Mouse (Mus musculus): ENCODE data around the gene Rsph3a. TPM values are rescaled to one million over a fixed set of nuclear protein-coding genes. Genes with fewer than 3 reads are reported as not detected.

The Rsph3a gene
- polyA plus RNA-seq, 1 experiment from 2014 or later: 14.3 TPM

DNA sequence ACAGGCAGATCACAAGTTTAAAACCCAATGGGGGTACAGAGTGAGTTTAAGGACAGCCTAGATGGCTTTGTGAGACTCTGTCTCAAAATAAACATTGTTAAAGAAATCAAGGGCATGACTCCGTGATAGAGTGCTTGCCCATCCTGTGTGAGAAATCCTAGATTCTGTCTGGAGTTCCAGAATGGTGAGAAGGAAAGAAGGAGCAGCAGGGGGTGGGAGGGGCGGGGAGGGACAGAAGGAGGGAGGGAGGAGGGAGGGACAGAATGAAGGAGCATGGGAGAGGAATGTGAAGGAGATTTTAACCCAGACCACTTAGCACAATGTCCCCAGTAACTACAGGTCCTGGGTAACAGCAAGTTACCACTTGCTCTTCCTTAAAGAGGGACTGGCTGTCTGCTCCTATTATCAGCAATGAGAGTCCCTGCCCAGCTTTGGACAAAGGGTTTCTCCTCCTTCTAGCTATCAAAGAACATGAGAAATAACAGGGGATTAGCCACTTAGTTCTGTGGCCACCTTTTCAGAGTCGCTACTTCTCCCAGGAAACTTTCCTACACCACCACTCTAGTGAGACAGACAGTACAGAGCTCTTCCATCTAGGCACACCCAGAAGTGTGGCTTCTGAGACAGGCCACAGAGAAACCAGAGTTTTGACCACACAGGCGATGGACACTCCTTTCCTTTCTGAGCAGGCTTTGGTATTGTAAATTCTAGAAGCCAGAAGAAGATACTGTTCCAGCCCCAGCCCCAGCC, 39.3 kb upstream of the Rsph3a start:
- 33% methylated on average over 4 of the region's 4 CpGs for WGBS (ENCODE audit: insufficient replicate concordance)
- no peak overlapping the region for H3K4me2 ChIP-seq (ENCODE audit: low read depth, low read length)
- no peak overlapping the region for H3K27ac ChIP-seq (ENCODE audit: low read length)
- H3K27me3 ChIP-seq (ENCODE audit: control insufficient read depth, insufficient read depth, low read depth, low read length): no peaks in the 10 kb centered on the region
- H3K9ac ChIP-seq (ENCODE audit: low read depth, low read length): no peak overlapping the region
- no peaks in the 10 kb centered on the region for H3K36me3 ChIP-seq (ENCODE audit: control insufficient read depth, insufficient read depth)
- no peak overlapping the region for H3K4me3 ChIP-seq (ENCODE audit: low read depth, low read length)
- no peaks in the 10 kb centered on the region; the same call in 1 of the 2 replicates for H3K9me3 ChIP-seq (replicated peaks; ENCODE audit: control insufficient read depth, low read length)
- no peaks in the 10 kb centered on the region for H3K4me1 ChIP-seq (ENCODE audit: control insufficient read depth, low read depth, low read length)
- ATAC-seq (ENCODE audit: low read depth): no peak

- no peaks in the 10 kb centered on the region for H3K27me3 ChIP-seq (ENCODE audit: control insufficient read depth, insufficient read depth, low read depth, low read length)
- H3K4me2 ChIP-seq (ENCODE audit: low read depth, low read length): no peak overlapping the region
- H3K4me3 ChIP-seq (ENCODE audit: low read depth, low read length): no peak overlapping the region
- no peak overlapping the region for H3K9ac ChIP-seq (ENCODE audit: low read depth, low read length)
- no peaks in the 10 kb centered on the region for H3K4me1 ChIP-seq (ENCODE audit: control insufficient read depth, low read depth, low read length)
- peak overlapping the region; percentile 48 for H3K27ac ChIP-seq (ENCODE audit: low read length)
- H3K9me3 ChIP-seq (replicated peaks; ENCODE audit: control insufficient read depth, low read length): no peaks in the 10 kb centered on the region; the same call in 1 of the 2 replicates
- ATAC-seq (ENCODE audit: low read depth): no peak
- 16% methylated on average over 2 of the region's 2 CpGs for WGBS (ENCODE audit: insufficient replicate concordance)
- H3K36me3 ChIP-seq (ENCODE audit: control insufficient read depth, insufficient read depth): no peaks in the 10 kb centered on the region
Measured at GRCm38 (mm10) chr17:7914596-7915227, 30.7 kb upstream of the Rsph3a start.

DNA sequence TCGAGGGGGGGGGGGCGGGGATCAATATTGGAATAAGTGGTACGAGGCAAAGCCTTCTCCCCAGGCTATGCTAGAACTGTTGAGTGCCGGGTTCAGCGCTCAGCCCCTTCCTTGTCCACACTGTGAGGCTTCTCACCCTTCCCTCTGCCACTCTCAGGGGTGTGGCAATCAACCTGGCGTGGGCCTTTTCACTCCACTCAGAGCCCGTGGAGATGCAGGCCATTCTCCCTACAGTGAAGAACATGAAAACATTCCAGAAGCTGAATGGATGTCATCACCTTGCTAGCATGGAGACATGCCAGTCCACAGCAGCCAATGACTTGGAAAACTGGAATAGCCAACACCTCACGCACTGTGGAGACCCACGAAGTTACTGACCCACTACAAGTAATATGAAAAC, 29.6 kb upstream of the Rsph3a start:
- Histone ChIP-seq H3K4me2 (ENCODE audit: low read depth, low read length) (no peak overlapping the region), H3K4me3 (ENCODE audit: low read depth, low read length) (no peak overlapping the region), H3K4me1 (ENCODE audit: control insufficient read depth, low read depth, low read length) (no peaks in the 10 kb centered on the region), H3K27ac (ENCODE audit: low read length) (no peak overlapping the region), H3K27me3 (ENCODE audit: control insufficient read depth, insufficient read depth, low read depth, low read length) (no peaks in the 10 kb centered on the region), H3K9me3 (replicated peaks; ENCODE audit: control insufficient read depth, low read length) (no peaks in the 10 kb centered on the region; the same call in 1 of the 2 replicates), H3K36me3 (ENCODE audit: control insufficient read depth, insufficient read depth) (no peaks in the 10 kb centered on the region), H3K9ac (ENCODE audit: low read depth, low read length) (no peak overlapping the region)
- no peak for ATAC-seq (ENCODE audit: low read depth)
- 63% methylated on average over 9 of the region's 9 CpGs for WGBS (ENCODE audit: insufficient replicate concordance)

DNA sequence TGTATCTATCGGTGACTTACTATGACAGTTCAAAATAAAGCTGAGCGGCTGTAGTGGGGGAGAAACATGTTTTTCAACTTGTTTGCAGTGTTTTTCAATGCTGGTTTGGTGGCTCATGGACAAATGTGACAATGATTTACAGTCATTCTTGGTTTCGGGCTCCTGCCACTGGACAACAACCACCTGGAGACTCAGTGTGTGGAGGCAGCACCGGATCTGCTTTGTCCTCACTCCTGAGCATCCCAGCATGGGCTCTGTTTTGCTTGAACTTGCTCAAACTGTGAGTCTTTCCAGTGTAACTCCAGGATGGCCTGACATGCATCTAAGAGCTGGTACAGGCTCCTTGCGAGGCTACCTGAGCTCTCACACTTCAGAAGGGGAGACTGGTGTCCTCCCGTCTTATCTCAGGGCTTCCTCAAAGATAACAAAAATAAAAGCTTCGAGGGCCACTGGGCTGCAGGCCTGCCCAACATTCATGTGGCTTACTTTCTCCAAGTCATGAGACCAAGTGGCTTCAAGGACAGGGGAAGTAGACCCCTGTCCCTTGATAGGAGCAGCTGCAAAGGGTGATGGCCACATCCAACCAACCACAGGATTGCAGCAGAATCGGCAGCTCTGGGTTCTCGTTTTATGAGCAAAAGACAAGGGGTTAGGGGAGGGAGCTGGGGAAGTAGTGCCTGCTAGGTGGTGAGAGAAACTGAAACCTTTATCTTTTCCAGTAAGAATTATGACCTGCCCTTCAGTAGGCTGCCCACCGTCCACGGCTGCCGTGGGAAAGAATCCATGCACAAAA, 28.4 kb upstream of the Rsph3a start:
- Histone ChIP-seq H3K4me1 (ENCODE audit: control insufficient read depth, low read depth, low read length) (no peaks in the 10 kb centered on the region), H3K36me3 (ENCODE audit: control insufficient read depth, insufficient read depth) (no peaks in the 10 kb centered on the region), H3K9me3 (replicated peaks; ENCODE audit: control insufficient read depth, low read length) (no peaks in the 10 kb centered on the region), H3K27ac (ENCODE audit: low read length) (peak overlapping the region; percentile 39), H3K27me3 (ENCODE audit: control insufficient read depth, insufficient read depth, low read depth, low read length) (no peaks in the 10 kb centered on the region), H3K4me2 (ENCODE audit: low read depth, low read length) (no peak overlapping the region), H3K4me3 (ENCODE audit: low read depth, low read length) (no peak overlapping the region), H3K9ac (ENCODE audit: low read depth, low read length) (no peak overlapping the region)
- peak; percentile 43; the same call in 1 of the 2 replicates for ATAC-seq (ENCODE audit: low read depth)
- 36% methylated on average over 12 of the region's 12 CpGs for WGBS (ENCODE audit: insufficient replicate concordance)

DNA sequence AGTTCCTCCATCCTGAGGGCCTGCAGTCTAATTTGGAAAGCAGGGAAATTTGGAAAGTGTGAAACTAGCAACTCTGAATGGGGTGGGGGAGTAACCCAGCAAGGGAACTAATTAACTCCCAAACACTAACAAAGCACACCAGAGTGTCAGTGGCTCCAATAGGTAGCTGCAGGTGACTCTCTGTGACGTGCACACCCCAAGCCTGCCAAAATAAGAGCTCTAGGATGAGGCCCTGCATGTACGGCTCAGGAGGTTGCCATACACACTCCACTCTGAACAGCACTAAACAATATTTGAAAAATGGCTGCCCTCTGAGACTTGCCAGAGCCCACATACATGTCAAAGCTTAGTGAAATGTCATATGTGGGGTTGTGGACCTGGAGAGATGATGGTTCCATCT, 27.1 kb upstream of the Rsph3a start:
- no peak for ATAC-seq (ENCODE audit: low read depth)
- H3K9me3 ChIP-seq (replicated peaks; ENCODE audit: control insufficient read depth, low read length): no peaks in the 10 kb centered on the region
- H3K4me1 ChIP-seq (ENCODE audit: control insufficient read depth, low read depth, low read length): no peaks in the 10 kb centered on the region
- H3K27me3 ChIP-seq (ENCODE audit: control insufficient read depth, insufficient read depth, low read depth, low read length): no peaks in the 10 kb centered on the region
- no peak overlapping the region for H3K9ac ChIP-seq (ENCODE audit: low read depth, low read length)
- H3K27ac ChIP-seq (ENCODE audit: low read length): no peak overlapping the region
- no peak overlapping the region for H3K4me2 ChIP-seq (ENCODE audit: low read depth, low read length)
- 59% methylated on average over 2 of the region's 2 CpGs for WGBS (ENCODE audit: insufficient replicate concordance)
- no peaks in the 10 kb centered on the region for H3K36me3 ChIP-seq (ENCODE audit: control insufficient read depth, insufficient read depth)
- H3K4me3 ChIP-seq (ENCODE audit: low read depth, low read length): no peak overlapping the region

DNA sequence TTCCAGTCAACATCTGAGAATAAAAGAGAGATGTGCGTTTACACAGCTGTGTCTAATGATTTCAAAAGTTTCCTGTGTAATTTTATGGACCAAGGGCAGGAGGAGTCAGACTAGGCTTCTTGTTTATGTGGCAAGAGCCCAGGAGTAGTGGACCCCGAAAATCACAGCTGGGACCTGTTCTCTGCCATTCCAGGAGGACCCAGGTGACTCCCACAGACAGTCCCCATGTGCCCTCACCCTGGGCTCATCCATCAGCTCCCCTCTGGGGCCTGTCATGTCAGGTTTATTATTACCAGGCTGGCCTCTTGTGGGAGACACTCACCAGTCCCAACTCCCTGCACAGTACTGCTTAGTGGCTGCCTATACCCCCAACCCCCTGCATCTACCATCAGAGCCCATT, 26.2 kb upstream of the Rsph3a start:
- Histone ChIP-seq H3K4me1 (ENCODE audit: control insufficient read depth, low read depth, low read length) (no peaks in the 10 kb centered on the region), H3K27me3 (ENCODE audit: control insufficient read depth, insufficient read depth, low read depth, low read length) (no peaks in the 10 kb centered on the region), H3K9me3 (replicated peaks; ENCODE audit: control insufficient read depth, low read length) (no peaks in the 10 kb centered on the region), H3K36me3 (ENCODE audit: control insufficient read depth, insufficient read depth) (no peaks in the 10 kb centered on the region), H3K9ac (ENCODE audit: low read depth, low read length) (no peak overlapping the region), H3K4me2 (ENCODE audit: low read depth, low read length) (no peak overlapping the region), H3K4me3 (ENCODE audit: low read depth, low read length) (no peak overlapping the region), H3K27ac (ENCODE audit: low read length) (no peak overlapping the region)
- WGBS (ENCODE audit: insufficient replicate concordance): 57% methylated on average over 2 of the region's 2 CpGs
- no peak for ATAC-seq (ENCODE audit: low read depth)

GRCm38 (mm10) chr17:7922564-7922963, 22.9 kb upstream of the Rsph3a start:
- peak; percentile 64; the same call in 1 of the 2 replicates for ATAC-seq (ENCODE audit: low read depth)
- WGBS (ENCODE audit: insufficient replicate concordance): 51% methylated on average over 5 of the region's 5 CpGs
- Histone ChIP-seq H3K9ac (ENCODE audit: low read depth, low read length) (no peak overlapping the region), H3K4me1 (ENCODE audit: control insufficient read depth, low read depth, low read length) (no peaks in the 10 kb centered on the region), H3K27me3 (ENCODE audit: control insufficient read depth, insufficient read depth, low read depth, low read length) (no peaks in the 10 kb centered on the region), H3K36me3 (ENCODE audit: control insufficient read depth, insufficient read depth) (no peaks in the 10 kb centered on the region), H3K27ac (ENCODE audit: low read length) (no peak overlapping the region), H3K4me3 (ENCODE audit: low read depth, low read length) (no peak overlapping the region), H3K4me2 (ENCODE audit: low read depth, low read length) (no peak overlapping the region), H3K9me3 (replicated peaks; ENCODE audit: control insufficient read depth, low read length) (no peaks in the 10 kb centered on the region)

DNA sequence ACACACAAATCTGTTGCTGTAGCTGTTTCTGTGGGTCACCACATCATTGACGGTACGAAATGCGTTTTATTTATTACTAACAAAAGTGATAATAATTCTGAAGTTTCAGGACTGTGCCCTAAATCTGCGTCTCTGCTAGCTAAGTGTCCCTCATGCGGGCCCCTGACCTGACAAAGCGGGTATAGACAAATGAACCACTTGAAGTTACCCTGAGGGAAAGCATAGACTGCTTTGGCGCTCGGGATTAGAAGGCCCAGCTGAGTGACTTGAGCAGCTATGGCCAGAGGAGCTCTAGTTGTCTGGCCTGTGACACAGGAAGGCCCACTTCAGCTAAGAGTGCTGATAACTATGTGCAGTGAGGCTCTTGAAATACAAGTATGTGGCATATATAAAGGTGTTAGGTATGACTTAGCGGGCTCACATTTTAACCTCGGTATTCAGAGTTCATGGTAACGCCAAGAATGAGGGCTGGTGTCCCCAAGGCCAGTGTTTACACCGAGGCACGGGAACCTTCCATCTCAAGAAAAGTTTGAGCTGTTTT, 21.2 kb upstream of the Rsph3a start:
- H3K4me1 ChIP-seq (ENCODE audit: control insufficient read depth, low read depth, low read length): no peaks in the 10 kb centered on the region
- 70% methylated on average over 13 of the region's 13 CpGs for WGBS (ENCODE audit: insufficient replicate concordance)
- no peak overlapping the region for H3K9ac ChIP-seq (ENCODE audit: low read depth, low read length)
- no peaks in the 10 kb centered on the region for H3K27me3 ChIP-seq (ENCODE audit: control insufficient read depth, insufficient read depth, low read depth, low read length)
- H3K27ac ChIP-seq (ENCODE audit: low read length): no peak overlapping the region
- no peak overlapping the region for H3K4me2 ChIP-seq (ENCODE audit: low read depth, low read length)
- H3K4me3 ChIP-seq (ENCODE audit: low read depth, low read length): no peak overlapping the region
- H3K9me3 ChIP-seq (replicated peaks; ENCODE audit: control insufficient read depth, low read length): no peaks in the 10 kb centered on the region
- H3K36me3 ChIP-seq (ENCODE audit: control insufficient read depth, insufficient read depth): no peaks in the 10 kb centered on the region
- ATAC-seq (ENCODE audit: low read depth): no peak
